Mouse (Mus musculus) spleen, adult 18-20 months (tissue): Measurements from ENCODE around the gene Mtmr4.
A peak's percentile ranks its signal among the peaks of the same experiment; 100 is the strongest.

Source experiments
- DNase-seq, 2 experiments: peaks; one replicate each; pipeline ENCODE4 v3.0.0; 2022; ENCODE audit warnings: mixed read lengths in 2 of 2

The Mtmr4 gene

DNA sequence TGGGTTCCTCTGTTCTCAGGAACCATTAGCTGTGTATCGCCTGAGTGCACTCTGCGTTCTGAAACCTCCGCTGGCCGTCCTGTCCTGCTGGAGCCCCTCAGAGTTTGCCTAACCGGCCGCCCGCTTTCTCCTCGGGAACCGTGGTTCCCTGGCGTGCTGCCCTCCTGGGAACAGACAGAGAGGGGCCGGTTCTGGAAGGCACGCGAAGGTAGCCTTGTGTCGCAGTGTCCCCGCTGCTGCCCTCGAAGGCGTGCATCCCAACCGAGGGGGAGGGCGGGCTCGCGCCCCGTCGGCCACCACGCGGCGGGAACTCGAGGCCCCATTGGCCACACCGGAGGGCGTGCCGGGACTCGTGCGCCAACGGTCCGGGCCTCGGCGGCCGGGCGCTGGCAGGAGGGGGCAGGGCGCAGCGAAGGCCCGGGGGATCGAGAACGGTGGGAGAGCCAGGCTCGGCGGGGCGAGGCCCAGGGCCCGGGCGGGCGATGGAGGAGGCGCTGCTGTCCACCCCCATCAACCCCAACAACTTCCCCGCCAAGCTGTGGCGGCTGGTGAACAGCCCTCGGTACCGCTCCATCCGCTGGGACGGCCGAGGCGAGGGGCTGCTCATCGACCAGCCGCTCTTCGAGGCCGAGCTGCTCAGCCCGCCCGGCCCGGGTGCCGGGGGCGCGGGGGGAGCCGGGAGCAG is 25.0 kb downstream of the Mtmr4 start, which contains the start of gene Hsf5:
Hsf5 (plus strand) TSS at position 375 of the 685 bp plus-strand sequence.
- no peak for DNase-seq

DNA sequence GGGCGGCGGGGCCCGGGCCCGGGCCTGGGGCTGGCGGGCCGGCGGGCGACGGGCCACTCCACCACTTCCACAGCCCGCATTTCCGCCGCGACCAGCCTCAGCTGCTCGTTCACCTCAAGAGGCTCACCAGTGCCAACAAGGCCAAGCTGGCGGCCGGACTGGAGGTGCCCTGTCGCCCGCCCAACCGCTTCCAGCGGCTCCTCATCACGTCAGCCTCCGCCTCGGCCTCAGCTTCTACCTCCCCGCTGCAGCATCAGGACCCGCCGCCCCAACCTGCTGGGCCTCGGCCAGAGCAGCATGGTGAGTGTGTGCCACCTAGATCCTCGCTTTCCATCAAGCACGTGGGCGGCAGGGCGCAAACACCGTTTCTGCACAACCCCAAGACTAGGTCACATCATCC is 25.6 kb downstream of the Mtmr4 start:
- no peak for DNase-seq

DNA sequence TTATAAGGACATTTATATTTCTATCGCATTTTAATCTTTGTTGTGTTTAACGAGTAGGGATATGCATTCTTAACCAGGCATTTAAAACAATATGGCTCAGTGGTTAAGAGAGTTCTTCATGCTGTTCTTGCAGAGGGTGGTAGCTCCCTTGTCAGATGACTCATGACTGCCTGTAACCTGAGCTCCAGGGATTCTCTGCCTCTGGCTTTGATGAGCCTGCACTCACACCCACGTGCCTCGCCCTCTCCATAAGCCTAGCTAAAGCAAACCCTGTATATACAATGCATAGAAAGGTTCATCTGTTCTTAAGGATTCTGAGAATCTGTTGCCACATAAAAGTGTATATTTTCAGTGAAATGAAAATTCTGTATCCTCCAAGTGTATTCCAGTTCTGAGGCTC is 31.2 kb downstream of the Mtmr4 start:
- DNase-seq: no peak

DNA sequence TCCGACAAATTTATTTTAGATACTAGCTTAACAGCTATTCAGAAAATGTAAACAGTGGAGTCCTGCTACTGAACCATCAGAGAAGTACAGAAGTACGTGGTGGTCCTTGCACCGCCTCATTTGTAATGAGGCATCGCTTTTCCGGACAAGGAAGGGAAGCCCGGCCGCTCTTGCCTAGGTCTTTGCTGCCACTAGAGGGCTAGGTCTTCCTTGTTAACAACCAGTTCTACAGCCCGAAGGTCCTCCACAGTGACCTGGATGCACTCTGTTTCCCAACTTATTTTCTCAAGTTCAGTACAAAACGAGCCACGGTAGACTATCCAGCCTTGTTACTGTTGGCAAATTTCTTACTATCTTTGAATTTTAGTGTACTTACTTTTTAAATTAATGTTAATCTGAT is 37.9 kb downstream of the Mtmr4 start:
- peak in 1 of 2 experiments; percentile 38 for DNase-seq

DNA sequence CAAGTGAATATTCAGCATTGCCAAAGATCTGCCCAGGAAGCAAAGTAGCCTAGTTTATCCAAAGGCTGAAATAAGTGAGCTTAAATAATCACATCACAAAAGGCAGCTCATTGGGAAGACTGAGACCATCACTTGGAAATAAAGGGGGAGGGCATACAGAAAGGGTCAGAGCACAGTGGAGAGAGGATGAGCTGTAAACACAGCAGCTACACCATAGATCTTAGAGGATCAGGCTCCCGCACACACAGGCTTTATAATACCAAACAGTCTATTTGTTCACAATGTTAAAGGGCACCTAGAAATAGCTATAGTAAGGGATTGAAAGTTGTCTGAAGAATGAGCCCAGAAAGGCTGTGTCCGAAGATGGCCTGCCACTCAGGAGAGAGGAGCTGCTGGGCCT is 46.8 kb downstream of the Mtmr4 start:
- DNase-seq: no peak

DNA sequence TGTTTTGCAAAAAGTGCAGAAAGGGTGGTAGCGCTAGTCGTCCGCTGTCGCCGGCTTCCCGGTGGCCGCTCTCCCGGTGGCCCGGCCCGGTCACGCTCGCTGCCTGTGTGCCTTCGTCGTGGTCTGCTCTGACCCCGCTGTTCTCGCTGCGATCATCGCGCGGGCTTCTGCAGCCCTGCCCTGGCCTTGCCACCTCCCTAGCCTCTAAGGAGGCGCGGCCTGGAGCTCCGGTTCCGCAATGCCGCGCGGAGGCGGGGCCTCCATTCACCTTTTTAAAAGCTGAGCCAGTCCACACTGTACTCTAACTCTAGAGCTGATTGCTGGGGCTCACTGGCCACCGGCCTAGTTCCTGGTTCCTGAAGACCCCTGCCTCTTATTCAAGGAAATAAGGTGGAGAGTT is 47.2 kb downstream of the Mtmr4 start:
- DNase-seq: peak; percentile 25 to 63

DNA sequence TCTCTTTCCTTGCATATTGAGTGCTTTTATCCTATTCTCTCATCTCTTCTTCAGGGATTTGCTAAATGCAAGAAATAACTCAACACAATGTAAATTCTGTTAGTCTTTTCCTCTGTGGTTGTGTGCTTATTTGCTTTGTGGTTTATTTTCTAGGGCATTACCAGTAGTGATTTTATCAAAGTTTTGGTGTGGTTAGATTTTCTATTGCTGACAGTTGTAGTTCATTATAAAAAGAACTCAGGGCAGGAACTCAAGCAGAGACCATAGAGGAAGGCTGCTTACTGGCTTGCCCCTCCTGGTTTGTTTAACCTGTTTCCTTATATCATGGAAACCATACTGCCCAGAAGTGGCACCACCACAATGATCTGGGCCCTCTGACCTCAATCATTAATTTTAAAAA is 50.9 kb downstream of the Mtmr4 start:
- no peak for DNase-seq

DNA sequence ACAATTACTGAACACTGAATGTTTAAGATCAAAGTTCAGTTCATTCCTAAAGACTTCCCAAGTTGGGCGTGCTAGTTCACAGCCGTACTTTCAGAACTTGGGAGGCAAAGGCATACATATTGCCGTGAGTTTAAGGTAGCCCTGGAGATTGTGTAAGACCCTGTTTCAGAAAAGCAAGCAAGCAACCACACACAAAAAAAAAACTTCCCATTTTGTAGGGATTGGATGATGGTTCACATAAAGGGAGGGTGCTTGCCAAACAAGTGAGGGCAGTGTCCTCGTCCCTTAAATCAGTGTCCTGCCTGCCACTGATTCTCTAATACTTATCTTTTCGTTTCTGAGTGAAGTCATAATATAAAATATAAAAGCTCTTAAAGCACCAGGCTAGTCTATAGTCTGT is 62.7 kb downstream of the Mtmr4 start:
- DNase-seq: no peak

DNA sequence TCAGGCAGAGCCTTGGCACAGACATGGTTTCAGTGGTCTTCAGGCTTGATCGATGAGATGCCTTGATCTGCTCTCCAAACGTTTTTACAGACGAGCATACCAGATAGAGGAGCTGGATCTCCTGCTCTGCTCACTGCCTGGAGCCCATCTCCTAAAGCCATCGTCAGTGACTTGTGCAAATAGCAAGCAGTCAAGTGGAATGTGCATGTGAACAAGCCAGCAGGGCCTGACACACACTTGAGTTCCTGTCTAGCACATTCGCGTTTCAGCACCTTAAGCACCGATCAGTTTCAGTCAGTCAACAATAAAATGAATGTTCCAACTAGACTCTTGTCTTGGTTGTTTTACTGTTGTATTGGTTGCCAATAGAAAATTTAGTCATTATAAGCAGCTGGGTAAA is 67.3 kb downstream of the Mtmr4 start:
- no peak for DNase-seq

DNA sequence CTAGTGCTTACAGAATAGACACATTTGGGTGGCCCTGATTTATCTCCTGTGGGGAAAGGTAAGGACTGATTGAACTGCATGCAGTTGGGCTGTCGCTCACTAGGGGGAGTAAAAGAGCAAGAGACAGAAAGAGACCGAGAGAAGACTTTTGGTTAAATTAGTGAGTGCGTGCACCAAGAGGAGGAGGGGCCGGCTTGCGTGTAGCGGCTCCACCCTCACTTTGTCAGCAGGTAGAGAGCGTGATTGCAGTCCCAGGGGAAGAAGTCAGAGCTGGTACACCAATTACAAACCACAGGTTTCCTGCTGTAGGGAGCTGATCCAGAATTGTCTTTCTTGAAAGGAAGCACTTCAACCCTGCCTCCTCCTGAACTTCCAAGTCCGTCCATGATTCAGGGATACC is 70.4 kb downstream of the Mtmr4 start, which contains the start of gene Rnf43:
Rnf43 (plus strand) TSS at position 316 of the 400 bp plus-strand sequence.
- peak; percentile 75 to 88 for DNase-seq

DNA sequence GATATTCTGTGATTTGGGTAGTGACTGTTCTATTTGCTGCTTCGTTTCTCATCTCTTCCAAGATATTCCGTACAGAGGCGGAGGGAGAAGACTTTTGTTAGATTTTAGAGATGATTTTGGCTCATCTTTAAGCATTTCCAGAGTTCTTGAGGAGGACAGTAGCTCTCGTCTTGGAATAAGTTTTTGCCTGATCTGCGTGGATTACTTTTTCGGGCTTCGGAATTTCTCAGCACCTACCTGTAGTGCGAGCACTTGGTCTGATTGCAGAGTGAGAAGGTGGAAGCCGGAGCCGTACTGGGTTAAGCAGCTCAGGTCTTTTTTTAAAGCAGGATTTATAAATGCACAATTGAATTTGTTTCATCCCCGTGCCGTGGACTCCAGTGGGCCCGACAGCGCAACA is 70.9 kb downstream of the Mtmr4 start:
- DNase-seq: no peak

DNA sequence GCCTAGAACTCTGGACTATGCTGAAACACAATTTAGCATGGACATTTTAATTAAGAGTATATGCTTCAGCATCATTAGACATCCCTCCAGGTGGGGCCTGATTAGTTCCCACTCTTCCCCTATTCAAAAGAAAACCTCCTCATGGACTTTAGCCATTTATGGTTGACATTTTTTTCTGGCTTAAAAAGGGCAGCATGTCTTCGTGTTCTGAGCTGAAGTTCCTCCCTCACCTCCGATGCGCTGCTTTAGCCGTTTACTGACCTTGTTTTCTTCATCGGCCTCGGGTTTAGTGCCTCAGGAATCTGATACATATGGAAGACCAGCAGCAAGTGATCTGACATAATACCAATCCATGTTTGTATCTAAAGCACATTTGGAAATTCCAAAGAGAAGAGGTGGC is 72.0 kb downstream of the Mtmr4 start:
- DNase-seq: no peak

DNA sequence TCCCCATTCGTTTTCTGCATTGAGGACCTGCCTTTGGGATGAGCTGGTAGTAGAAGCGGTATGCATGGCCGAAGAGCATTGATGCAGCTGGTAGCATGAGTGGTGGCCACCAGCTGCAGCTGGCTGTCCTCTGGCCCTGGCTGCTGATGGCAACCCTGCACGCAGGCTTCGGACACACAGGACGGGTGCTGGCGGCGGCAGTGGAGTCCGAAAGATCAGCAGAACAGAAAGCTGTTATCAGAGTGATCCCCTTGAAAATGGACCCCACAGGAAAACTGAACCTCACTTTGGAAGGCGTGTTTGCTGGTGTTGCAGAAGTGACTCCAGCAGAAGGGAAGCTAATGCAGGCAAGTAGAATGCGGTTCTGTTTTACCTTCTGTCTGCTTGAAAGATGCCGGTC is 72.6 kb downstream of the Mtmr4 start:
- DNase-seq: no peak

DNA sequence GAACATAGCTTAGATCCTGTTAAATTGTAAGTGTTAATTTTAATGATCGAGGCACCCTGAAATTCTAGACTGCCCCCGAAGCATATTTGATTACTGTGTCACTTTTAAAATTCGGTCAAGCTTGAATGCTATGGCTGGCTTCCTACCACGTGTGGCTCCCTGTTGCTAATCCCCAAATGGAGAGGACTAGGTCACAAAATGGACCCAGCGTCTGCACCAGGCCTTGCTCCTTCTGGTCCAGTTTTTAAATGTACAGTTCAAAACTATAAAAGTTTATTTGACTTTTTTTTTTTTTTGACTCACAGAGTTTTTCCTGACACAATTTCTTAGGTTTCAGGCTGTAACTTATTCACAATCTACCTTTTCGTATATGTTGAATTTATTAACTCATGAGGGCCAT is 73.3 kb downstream of the Mtmr4 start:
- DNase-seq: no peak

DNA sequence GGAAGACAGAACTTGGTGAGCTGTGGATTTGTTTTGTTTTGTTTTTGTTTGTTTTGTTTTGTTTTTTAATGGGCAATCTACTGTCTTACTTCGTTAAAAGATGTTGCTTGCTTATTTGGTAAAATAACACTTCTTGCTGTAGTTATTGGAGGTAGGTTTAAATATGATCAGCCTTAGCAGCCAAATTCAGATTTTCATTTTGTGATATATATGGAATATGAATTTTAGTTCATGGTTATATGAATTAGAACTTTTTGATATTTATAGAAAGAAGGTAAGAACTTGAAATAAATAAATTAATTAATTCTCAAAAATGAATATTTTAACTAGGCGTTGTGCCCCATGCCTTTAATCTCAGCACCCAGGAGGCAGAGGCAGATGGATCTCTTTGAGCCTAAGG is 73.7 kb downstream of the Mtmr4 start:
- DNase-seq: no peak
